In the genomic region with DNA sequence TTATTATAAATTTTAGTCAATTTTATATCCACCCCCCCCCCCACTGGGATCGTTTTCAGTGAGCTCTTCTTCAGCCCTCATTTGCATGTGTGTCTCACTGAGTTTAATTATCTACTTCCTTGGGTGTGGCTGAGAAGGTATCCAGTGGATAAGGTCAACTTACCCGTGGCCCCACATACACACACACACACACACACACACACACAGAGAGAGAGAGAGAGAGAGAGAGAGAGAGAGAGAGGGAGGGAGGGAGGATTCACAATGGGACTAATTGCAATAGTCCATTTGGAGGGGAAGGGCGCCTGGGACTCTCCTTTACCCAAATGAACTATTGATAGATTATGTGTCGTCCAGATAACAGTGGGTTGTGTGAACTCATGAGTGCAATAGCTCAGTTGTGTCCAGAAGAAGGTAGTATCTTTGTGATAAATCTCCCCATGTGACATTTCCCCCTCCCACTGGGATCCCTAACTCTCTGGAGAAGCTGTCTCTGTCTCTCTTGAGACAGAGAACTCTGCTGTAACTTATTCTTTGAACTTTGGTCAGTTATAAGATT, we compare ENCODE assay signal across 16 mouse cellular contexts.
DNase-seq lines count a peak whose midpoint lies in the region; TF ChIP-seq lines count a peak whose summit lies in the region.
"Had no signal": no experiment of that assay in that cellular context is flagged by ENCODE, and none has a peak within 500 bp of the region (broad histone marks: within the 10 kb centered on the region; RNA-seq: fewer than 3 reads in every experiment).

No protein-coding gene starts in this region.

- peaks cover 0 to 16% of the 10 kb centered on the region in 2 experiments; a peak in 2 of 4 replicates for H3K36me3 ChIP-seq in MEL (ENCODE audit: control insufficient read depth in 1 of 2, insufficient read depth in 2 of 2, low read length in 2 of 2)
- H3K36me3 ChIP-seq: G1E had no signal

- H3K79me2 ChIP-seq in MEL (ENCODE audit: control insufficient read depth, insufficient read depth, low read length, poor library complexity) = no peaks in the 10 kb centered on the region

- peak; percentile 46 to 70 for TF ChIP-seq EP300 in MEL (IDR thresholded peaks at IDR 0.05; ENCODE audit: low read depth in 1 of 2, low read length in 2 of 2)

- TF ChIP-seq CTCF in MEL (IDR thresholded peaks at IDR 0.05 in 2 of 3, conservative IDR thresholded peaks at IDR 0.05 in 1 of 3; ENCODE audit: control insufficient read depth in 1 of 3, insufficient read depth in 1 of 3, low read depth in 2 of 3, low read length in 3 of 3, poor library complexity in 1 of 3, severe bottlenecking in 1 of 3) = no peak

- peak overlapping the region in 1 of 2 experiments; percentile 5; a peak in 1 of 4 replicates for H3K4me3 ChIP-seq in MEL (ENCODE audit: control insufficient read depth in 1 of 2, insufficient read depth in 1 of 2, low read depth in 2 of 2, low read length in 2 of 2)

- H3K4me1 ChIP-seq in MEL (ENCODE audit: control insufficient read depth in 1 of 2, insufficient read depth in 2 of 2, low read length in 2 of 2) = peaks cover 13 to 15% of the 10 kb centered on the region in 2 experiments

- no peak for TF ChIP-seq RAD21 in MEL (IDR thresholded peaks at IDR 0.05; ENCODE audit: low read depth, low read length)

- TF ChIP-seq POLR2A in MEL (IDR thresholded peaks at IDR 0.05; ENCODE audit: control insufficient read depth in 1 of 2, insufficient read depth in 1 of 2, low read depth in 1 of 2, low read length in 2 of 2, poor library complexity in 1 of 2) = no peak

- peak overlapping the region; percentile 59 for H3K27ac ChIP-seq in MEL (ENCODE audit: control insufficient read depth, low read depth, low read length)

- peak; percentile 61 for DNase-seq in MEL (ENCODE audit: low read depth, low spot score)
- no peak for DNase-seq in T-cell, adult 2 months (ENCODE audit: low spot score)
- DNase-seq: adrenal gland, adult 2 months; adrenal gland, adult 8-10 months; adrenal gland, postnatal 10 days; adrenal gland, postnatal 14 days; adrenal gland, postnatal 25 days; adrenal gland, postnatal 36 days; cerebellum, adult 11 months; cerebellum, adult 11-12 months; cerebellum, adult 18-20 months; cerebellum, adult 8-10 months; cerebellum, adult 9-10 months had no signal

- no peaks in the 10 kb centered on the region for H3K9me3 ChIP-seq in MEL (replicated peaks; ENCODE audit: insufficient read depth, low read length)

- no peaks in the 10 kb centered on the region for H3K27me3 ChIP-seq in MEL (ENCODE audit: control insufficient read depth in 1 of 2, insufficient read depth in 2 of 2, low read length in 2 of 2)
- H3K27me3 ChIP-seq: CH12.LX, Patski had no signal

- H3K9ac ChIP-seq in MEL (ENCODE audit: control insufficient read depth, low read depth, low read length, poor library complexity, severe bottlenecking) = no peak overlapping the region

TF ChIP-seq in MEL, 35 proteins besides CTCF, POLR2A, EP300 and RAD21:
- peak; percentile 64; the same call in 1 of the 2 replicates for TF ChIP-seq TCF12 (IDR thresholded peaks at IDR 0.05; ENCODE audit: low read depth, low read length)
- 0 out of 2 replicates have a peak, but pooled peaks have one; percentile 25 for TF ChIP-seq BHLHE40 (IDR thresholded peaks at IDR 0.05; ENCODE audit: borderline replicate concordance, low read depth, low read length)
- no peak for TF ChIP-seq MYB (IDR thresholded peaks at IDR 0.05; ENCODE audit: low read depth, low read length)
- 0 out of 2 replicates have a peak, but pooled peaks have one; percentile 25 for TF ChIP-seq MYC (IDR thresholded peaks at IDR 0.05; ENCODE audit: low read depth, low read length)
- TF ChIP-seq GABPA (IDR thresholded peaks at IDR 0.05; ENCODE audit: low read depth, low read length) = no peak
- TF ChIP-seq TAL1 (IDR thresholded peaks at IDR 0.05; ENCODE audit: low read length) = no peak
- TF ChIP-seq ETS1 (IDR thresholded peaks at IDR 0.05; ENCODE audit: low read depth, low read length) = peak; percentile 49
- peak; percentile 61 for TF ChIP-seq GATA1 (IDR thresholded peaks at IDR 0.05; ENCODE audit: low read depth, low read length)
- no peak for TF ChIP-seq CHD2 (IDR thresholded peaks at IDR 0.05; ENCODE audit: low read length)
- TF ChIP-seq ZMIZ1 (IDR thresholded peaks at IDR 0.05; ENCODE audit: low read depth, low read length) = peak; percentile 54; the same call in 1 of the 2 replicates
- no peak for TF ChIP-seq POLR2AphosphoS5 (IDR thresholded peaks at IDR 0.05; ENCODE audit: borderline replicate concordance, low read depth, low read length)
- TF ChIP-seq MAZ (IDR thresholded peaks at IDR 0.05; ENCODE audit: low read depth, low read length) = peak; percentile 73; the same call in 1 of the 2 replicates
- 0 out of 2 replicates have a peak, but pooled peaks have one; percentile 31 for TF ChIP-seq SIN3A (IDR thresholded peaks at IDR 0.05; ENCODE audit: low read length)
- no peak for TF ChIP-seq UBTF (IDR thresholded peaks at IDR 0.05; ENCODE audit: borderline replicate concordance, insufficient read depth, low read depth, low read length)
- 0 out of 2 replicates have a peak, but pooled peaks have one; percentile 25 for TF ChIP-seq NELFE (IDR thresholded peaks at IDR 0.05; ENCODE audit: low read depth, low read length)
- TF ChIP-seq CHD1 (IDR thresholded peaks at IDR 0.05; ENCODE audit: low read depth, low read length) = no peak
- peak; percentile 73; the same call in 1 of the 2 replicates for TF ChIP-seq JUND (IDR thresholded peaks at IDR 0.05; ENCODE audit: low read depth, low read length)
- no peak for TF ChIP-seq USF2 (IDR thresholded peaks at IDR 0.05; ENCODE audit: borderline replicate concordance in 1 of 2, insufficient read depth in 1 of 2, low read depth in 1 of 2, low read length in 2 of 2)
- TF ChIP-seq SMC3 (IDR thresholded peaks at IDR 0.05; ENCODE audit: low read depth, low read length) = no peak
- TF ChIP-seq HCFC1 (IDR thresholded peaks at IDR 0.05; ENCODE audit: low read depth, low read length) = peak; percentile 32; the same call in 1 of the 2 replicates
- TF ChIP-seq ZC3H11A (IDR thresholded peaks at IDR 0.05; ENCODE audit: low read depth, low read length) = no peak
- no peak for TF ChIP-seq ZNF384 (IDR thresholded peaks at IDR 0.05; ENCODE audit: low read depth, low read length)
- TF ChIP-seq MAX (IDR thresholded peaks at IDR 0.05; ENCODE audit: low read length) = peak; percentile 53; the same call in 1 of the 2 replicates
- TF ChIP-seq USF1 (IDR thresholded peaks at IDR 0.05; ENCODE audit: low read depth, low read length) = peak; percentile 63
- peak; percentile 71 for TF ChIP-seq RCOR1 (IDR thresholded peaks at IDR 0.05; ENCODE audit: low read depth, low read length)
- peak; percentile 54 for TF ChIP-seq MXI1 (IDR thresholded peaks at IDR 0.05; ENCODE audit: low read depth, low read length)
